Mouse (Mus musculus) heart, postnatal 14 days (tissue): ENCODE results near the gene Ppp1r8. TPM values are rescaled to one million over a fixed set of nuclear protein-coding genes. Genes with fewer than 3 reads are reported as not detected.
A peak's percentile ranks its signal among the peaks of the same experiment; 100 is the strongest.
"Not testable (repeated sequence)": the region's sequence is repeated elsewhere in the genome, so short reads cannot be mapped to it uniquely, and the experiment has no call there.

Experiments
- DNase-seq, 2 experiments: peaks; one replicate each; pipeline ENCODE4 v3.0.0; 2021 to 2022
- intact Hi-C: fragments of 180-260 bp; cut with DNase I; formaldehyde crosslinking; loops from one replicate; pipeline ENCODE4 v1.15.1; 2025
- total RNA-seq, 2 experiments: library from RNA; stranded (reverse); gene quantifications; 2 replicates each; pipeline ENCODE4 v1.2.3; 2021

Ppp1r8 gene
- total RNA-seq, 2 experiments from 2014 or later = 20.4 to 21.8 TPM

- intact Hi-C loops = no loop called here
- DNase-seq = peak in 1 of 2 experiments; percentile 19
Measured at GRCm38 (mm10) chr4:132807771-132808641, 35.0 kb downstream of the Ppp1r8 start.

- intact Hi-C loops = no loop called here
- DNase-seq = no peak
Measured at GRCm38 (mm10) chr4:132806620-132807191, 36.3 kb downstream of the Ppp1r8 start.

GRCm38 (mm10) chr4:132805599-132806197 is 37.3 kb downstream of the Ppp1r8 start:
- no peak for DNase-seq
- intact Hi-C loops = no loop called here

- intact Hi-C loops = no loop called here
- no peak for DNase-seq
Measured at GRCm38 (mm10) chr4:132805146-132805545, 37.8 kb downstream of the Ppp1r8 start.

- no peak for DNase-seq
- intact Hi-C loops = no loop called here
Measured at GRCm38 (mm10) chr4:132804331-132804730, 38.6 kb downstream of the Ppp1r8 start.

GRCm38 (mm10) chr4:132803876-132804275 is 39.1 kb downstream of the Ppp1r8 start:
- no peak for DNase-seq
- intact Hi-C loops = no loop called here

- DNase-seq = no peak
- intact Hi-C loops = no loop called here
Measured at GRCm38 (mm10) chr4:132803212-132803611, 39.8 kb downstream of the Ppp1r8 start.

- intact Hi-C loops = no loop called here
- DNase-seq = peak; percentile 33 to 48
Measured at GRCm38 (mm10) chr4:132802171-132802637, 40.8 kb downstream of the Ppp1r8 start.

- DNase-seq = no peak
- intact Hi-C loops = no loop called here
Measured at GRCm38 (mm10) chr4:132801176-132802077, 41.5 kb downstream of the Ppp1r8 start.

- DNase-seq = no peak
- intact Hi-C loops = no loop called here
Measured at GRCm38 (mm10) chr4:132799845-132800244, 43.1 kb downstream of the Ppp1r8 start.

- intact Hi-C loops, DNase-seq: not testable (repeated sequence)
Measured at GRCm38 (mm10) chr4:132798666-132799065, 44.3 kb downstream of the Ppp1r8 start.

- DNase-seq = no peak
- intact Hi-C loops = no loop called here
Measured at GRCm38 (mm10) chr4:132798028-132798427, 44.9 kb downstream of the Ppp1r8 start.

GRCm38 (mm10) chr4:132797461-132797860 is 45.5 kb downstream of the Ppp1r8 start:
- intact Hi-C loops = no loop called here
- no peak for DNase-seq

GRCm38 (mm10) chr4:132796196-132796886 is 46.6 kb downstream of the Ppp1r8 start, which contains the start of gene Themis2:
Themis2 (minus strand) TSS chr4:132796387.
- peak; percentile 82 to 84 for DNase-seq
- intact Hi-C loops = no loop called here

- intact Hi-C loops = no loop called here
- DNase-seq = no peak
Measured at GRCm38 (mm10) chr4:132795171-132795570, 47.8 kb downstream of the Ppp1r8 start.

- DNase-seq = no peak
- intact Hi-C loops = no loop called here
Measured at GRCm38 (mm10) chr4:132794760-132795159, 48.2 kb downstream of the Ppp1r8 start.

GRCm38 (mm10) chr4:132794028-132794427 is 48.9 kb downstream of the Ppp1r8 start:
- no peak for DNase-seq
- intact Hi-C loops = no loop called here

GRCm38 (mm10) chr4:132793322-132794004 is 49.5 kb downstream of the Ppp1r8 start:
- intact Hi-C loops, DNase-seq: not testable (repeated sequence)

- intact Hi-C loops = no loop called here
Measured at GRCm38 (mm10) chr4:132789731-132790130, 53.2 kb downstream of the Ppp1r8 start.

More at GRCm38 (mm10) chr4:132789731-132790130, 53.2 kb downstream of the Ppp1r8 start:
- DNase-seq = no peak
